Mouse (Mus musculus): ENCODE data around the gene Il4ra.

DNA sequence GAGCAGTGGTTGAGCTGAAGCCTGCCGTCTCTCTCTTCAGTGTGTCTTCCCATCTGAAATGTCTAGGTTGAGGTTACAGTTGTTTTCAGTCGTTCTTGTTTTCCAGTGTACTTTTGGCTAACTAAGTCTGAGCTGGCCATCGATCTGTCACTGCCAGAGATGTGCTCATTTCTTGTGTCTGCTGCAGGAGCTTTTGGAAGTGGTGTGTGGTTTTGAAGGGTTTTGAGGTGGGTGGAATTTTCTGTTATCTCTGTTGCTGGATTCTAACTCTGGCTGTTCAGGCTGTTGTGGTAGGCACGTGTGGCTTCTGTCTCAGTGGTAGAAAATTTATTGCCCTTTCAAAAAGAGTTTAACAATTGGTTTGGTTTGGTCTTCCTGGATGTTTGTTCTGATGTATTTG lies 4.2 kb downstream of the Il4ra start:
- no peak for TF ChIP-seq POLR2A (IDR thresholded peaks at IDR 0.05; ENCODE audit: borderline replicate concordance, low read depth, low read length)
- TF ChIP-seq CTCF (IDR thresholded peaks at IDR 0.05; ENCODE audit: low read depth, low read length), result no peak

All from bone marrow macrophage, adult 2 months (primary cell).